Mouse (Mus musculus): ENCODE results near the gene Gm28053. TPM values are rescaled to one million over a fixed set of nuclear protein-coding genes. Genes with fewer than 3 reads are reported as not detected.

Gm28053 gene
- polyA plus RNA-seq, 1 experiment from 2014 or later = 2.3 TPM

Other genes starting within 250 kb of the Gm28053 start
- gene Atp6v0e2, start 181.0 kb upstream of the Gm28053 start, polyA plus RNA-seq (2015; fragmentation: Nextera tagmentation; extraction: Ambion mirVana) = 17.4 and 20.0 TPM in 2 replicates
- 6.7 and 8.2 TPM in 2 replicates for gene Lrrc61, start 163.8 kb upstream of the Gm28053 start, polyA plus RNA-seq (2015; fragmentation: Nextera tagmentation; extraction: Ambion mirVana)
- gene Rarres2, start 145.8 kb upstream of the Gm28053 start, polyA plus RNA-seq (2015; fragmentation: Nextera tagmentation; extraction: Ambion mirVana) = 44.7 and 55.2 TPM in 2 replicates
- gene Gm45021, start 129.0 kb upstream of the Gm28053 start, polyA plus RNA-seq (2015; fragmentation: Nextera tagmentation; extraction: Ambion mirVana) = not detected in 2 replicates
- 28.6 and 29.8 TPM in 2 replicates for gene Repin1, start 124.7 kb upstream of the Gm28053 start, polyA plus RNA-seq (2015; fragmentation: Nextera tagmentation; extraction: Ambion mirVana)
- not detected in 2 replicates for gene Gm44965, start 124.7 kb upstream of the Gm28053 start, polyA plus RNA-seq (2015; fragmentation: Nextera tagmentation; extraction: Ambion mirVana)
- gene Zfp775, start 116.5 kb upstream of the Gm28053 start, polyA plus RNA-seq (2015; fragmentation: Nextera tagmentation; extraction: Ambion mirVana) = 6.2 and 8.6 TPM in 2 replicates
- gene AI854703, start 91.8 kb upstream of the Gm28053 start, polyA plus RNA-seq (2015; fragmentation: Nextera tagmentation; extraction: Ambion mirVana) = 1.0 and 1.7 TPM in 2 replicates
- gene Gimap8, start 71.4 kb upstream of the Gm28053 start, polyA plus RNA-seq (2015; fragmentation: Nextera tagmentation; extraction: Ambion mirVana) = 1.9 and 2.4 TPM in 2 replicates
- gene Gimap9, start 42.5 kb upstream of the Gm28053 start, polyA plus RNA-seq (2015; fragmentation: Nextera tagmentation; extraction: Ambion mirVana) = 8.6 and 17.5 TPM in 2 replicates
- 35.8 and 37.0 TPM in 2 replicates for gene Gimap4, start 34.1 kb upstream of the Gm28053 start, polyA plus RNA-seq (2015; fragmentation: Nextera tagmentation; extraction: Ambion mirVana)
- gene Gimap6, start 10.4 kb upstream of the Gm28053 start, polyA plus RNA-seq (2015; fragmentation: Nextera tagmentation; extraction: Ambion mirVana) = 42.5 and 46.8 TPM in 2 replicates
- gene Gimap7, start within 50 bp of the Gm28053 start, polyA plus RNA-seq (2015; fragmentation: Nextera tagmentation; extraction: Ambion mirVana) = 0.43 TPM in 1 of 2 replicates, not detected in the other
- 30.4 and 35.0 TPM in 2 replicates for gene Gimap1, start 20.4 kb downstream of the Gm28053 start, polyA plus RNA-seq (2015; fragmentation: Nextera tagmentation; extraction: Ambion mirVana)
- gene Gimap5, start 27.6 kb downstream of the Gm28053 start, polyA plus RNA-seq (2015; fragmentation: Nextera tagmentation; extraction: Ambion mirVana) = 8.3 and 9.8 TPM in 2 replicates
- gene Gimap3, start 52.2 kb downstream of the Gm28053 start, polyA plus RNA-seq (2015; fragmentation: Nextera tagmentation; extraction: Ambion mirVana) = 0.14 and 0.25 TPM in 2 replicates
- 78.4 and 88.4 TPM in 2 replicates for gene Tmem176a, start 122.3 kb downstream of the Gm28053 start, polyA plus RNA-seq (2015; fragmentation: Nextera tagmentation; extraction: Ambion mirVana)
- gene Tmem176b, start 122.9 kb downstream of the Gm28053 start, polyA plus RNA-seq (2015; fragmentation: Nextera tagmentation; extraction: Ambion mirVana) = 217 and 227 TPM in 2 replicates
- 0.84 TPM in 1 of 2 replicates, not detected in the other for gene Aoc1, start 154.3 kb downstream of the Gm28053 start, polyA plus RNA-seq (2015; fragmentation: Nextera tagmentation; extraction: Ambion mirVana)
- not detected in 2 replicates for gene 1600015I10Rik, start 211.3 kb downstream of the Gm28053 start, polyA plus RNA-seq (2015; fragmentation: Nextera tagmentation; extraction: Ambion mirVana)

Measured in heart, embryonic 16.5 days (tissue).